Mouse (Mus musculus) stomach, embryonic 15.5 days (tissue): ENCODE data around the gene Gphn. TPM values are rescaled to one million over a fixed set of nuclear protein-coding genes. Genes with fewer than 3 reads are reported as not detected.

Experiments
- polyA plus RNA-seq: library from polyadenylated mRNA; unstranded; fragments of >200 nt; fragmentation: Nextera tagmentation; extraction: Ambion mirVana; gene quantifications from 2 replicates; pipeline ENCODE4 v1.2.1, GENCODE M21; 2015

Gphn gene
- polyA plus RNA-seq, 1 experiment from 2014 or later: 19.2 TPM

Other genes with a start within 250 kb of the Gphn start
- not detected in 2 replicates for gene Gm6657, start 32.1 kb upstream of the Gphn start, polyA plus RNA-seq